Mouse (Mus musculus): Measurements from ENCODE around the gene Cltc. TPM values are rescaled to one million over a fixed set of nuclear protein-coding genes. Genes with fewer than 3 reads are reported as not detected.
"Not testable (repeated sequence)": the region's sequence is repeated elsewhere in the genome, so short reads cannot be mapped to it uniquely, and the experiment has no call there.

Gene Cltc
- polyA plus RNA-seq, 1 experiment, result 193 TPM

- no peak for DNase-seq (ENCODE audit: low spot score)
These were observed 18.4 kb downstream of the Cltc start for GRCm38 (mm10) chr11:86738956-86739355.

- not testable (repeated sequence) for DNase-seq (ENCODE audit: low spot score)
These were observed 19.1 kb downstream of the Cltc start for GRCm38 (mm10) chr11:86738308-86738707.

GRCm38 (mm10) chr11:86737301-86738000, 19.9 kb downstream of the Cltc start:
- DNase-seq (ENCODE audit: low spot score), result no peak

GRCm38 (mm10) chr11:86734993-86735392, 22.4 kb downstream of the Cltc start:
- no peak for DNase-seq (ENCODE audit: low spot score)

GRCm38 (mm10) chr11:86734241-86734939, 23.0 kb downstream of the Cltc start:
- DNase-seq (ENCODE audit: low spot score), result no peak

GRCm38 (mm10) chr11:86731443-86731842, 25.9 kb downstream of the Cltc start:
- DNase-seq (ENCODE audit: low spot score), result no peak

- DNase-seq (ENCODE audit: low spot score), result no peak
These were observed 31.8 kb downstream of the Cltc start for GRCm38 (mm10) chr11:86725607-86726006.

GRCm38 (mm10) chr11:86724982-86725381, 32.4 kb downstream of the Cltc start:
- DNase-seq (ENCODE audit: low spot score), result no peak

- DNase-seq (ENCODE audit: low spot score), result no peak
These were observed 33.4 kb downstream of the Cltc start for GRCm38 (mm10) chr11:86724004-86724403.

- DNase-seq (ENCODE audit: low spot score), result no peak
These were observed 38.0 kb downstream of the Cltc start for GRCm38 (mm10) chr11:86719390-86719789.

- DNase-seq (ENCODE audit: low spot score), result no peak
These were observed 39.0 kb downstream of the Cltc start for GRCm38 (mm10) chr11:86718369-86718768.

GRCm38 (mm10) chr11:86717306-86718065, 39.9 kb downstream of the Cltc start:
- no peak for DNase-seq (ENCODE audit: low spot score)

GRCm38 (mm10) chr11:86714606-86715005, 42.8 kb downstream of the Cltc start:
- DNase-seq (ENCODE audit: low spot score), result no peak

GRCm38 (mm10) chr11:86701151-86701550, 56.2 kb downstream of the Cltc start:
- DNase-seq (ENCODE audit: low spot score), result no peak

GRCm38 (mm10) chr11:86695461-86695860, 61.9 kb downstream of the Cltc start:
- DNase-seq (ENCODE audit: low spot score), result no peak

- no peak for DNase-seq (ENCODE audit: low spot score)
These were observed 64.8 kb downstream of the Cltc start for GRCm38 (mm10) chr11:86692546-86692945.

GRCm38 (mm10) chr11:86691956-86692355, 65.4 kb downstream of the Cltc start:
- DNase-seq (ENCODE audit: low spot score), result no peak

GRCm38 (mm10) chr11:86691482-86691881, 65.9 kb downstream of the Cltc start:
- DNase-seq (ENCODE audit: low spot score), result no peak

GRCm38 (mm10) chr11:86690383-86690782, 67.0 kb downstream of the Cltc start:
- no peak for DNase-seq (ENCODE audit: low spot score)

GRCm38 (mm10) chr11:86685366-86685765, 72.0 kb downstream of the Cltc start:
- DNase-seq (ENCODE audit: low spot score), result no peak

GRCm38 (mm10) chr11:86684126-86685012, 73.0 kb downstream of the Cltc start:
- no peak for DNase-seq (ENCODE audit: low spot score)

All from urinary bladder, adult 2 months (tissue).